Mouse (Mus musculus): ENCODE results near the gene Zmym3. TPM values are rescaled to one million over a fixed set of nuclear protein-coding genes. Genes with fewer than 3 reads are reported as not detected.

The Zmym3 gene
- 19.8 and 27.6 TPM in 2 replicates for polyA plus RNA-seq (2021; fragmentation: Nextera tagmentation)
- long read RNA-seq, experiment 1, transcript Zmym3-207 (7 exons, 1,859 nt) = major isoform, 10 of 43 reads
- long read RNA-seq, experiment 1, partial matches to known transcripts = 21 of 43 reads
- long read RNA-seq, experiment 1, other reads (novel, unspliced or antisense) = 10 of 43 reads
- long read RNA-seq, experiment 2, transcript Zmym3-202 (6 exons, 1,593 nt) = minor isoform, 6 of 80 reads
- long read RNA-seq, experiment 2, transcript Zmym3-207 (7 exons, 1,859 nt) = major isoform, 21 of 80 reads
- long read RNA-seq, experiment 2, partial matches to known transcripts = 39 of 80 reads
- long read RNA-seq, experiment 2, other reads (novel, unspliced or antisense) = 14 of 80 reads

DNA sequence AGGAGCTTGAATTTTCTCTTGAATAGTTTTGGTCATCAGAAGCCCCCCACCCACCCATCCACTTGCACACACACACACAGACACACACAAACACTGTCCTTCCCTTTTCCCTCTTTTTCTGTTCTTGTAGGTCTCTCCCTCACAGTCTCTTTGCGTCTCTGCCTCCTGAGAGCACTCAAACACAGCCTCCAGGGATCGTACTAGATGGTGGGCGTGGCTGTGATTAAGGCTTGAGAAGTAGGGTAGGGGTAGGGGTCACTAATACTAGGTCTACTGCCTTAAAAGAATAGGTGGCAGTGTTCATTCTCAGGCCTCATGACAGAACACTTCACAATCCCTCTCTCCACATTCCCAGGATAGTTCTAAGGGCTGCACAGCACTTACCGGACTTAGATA lies at the start of gene Zmym3:
TSS of gene Zmym3 (minus strand) at position 150 of the 396 bp plus-strand sequence.

GRCm38 (mm10) chrX:101448886-101449475 lies 28.3 kb upstream of the Zmym3 start, which contains the start of gene Itgb1bp2:
Gene Itgb1bp2, plus strand, starts transcription at chrX:101449088.

GRCm38 (mm10) chrX:101429142-101429949 lies 8.7 kb upstream of the Zmym3 start, which contains the start of gene Nono:
Gene Nono, plus strand, starts transcription at chrX:101429318.

GRCm38 (mm10) chrX:101376190-101376968 lies 44.3 kb downstream of the Zmym3 start, which contains the start of gene Gjb1:
Gene Gjb1, plus strand, starts transcription at chrX:101376378.

Other genes starting within 250 kb of the Zmym3 start
- 37.4 and 39.0 TPM in 2 replicates for gene Snx12, start 198.3 kb downstream of the Zmym3 start, polyA plus RNA-seq (2021; fragmentation: Nextera tagmentation)
- gene Foxo4, start 166.3 kb downstream of the Zmym3 start, polyA plus RNA-seq (2021; fragmentation: Nextera tagmentation) = 0.67 and 0.72 TPM in 2 replicates
- not detected in 2 replicates for gene Gm614, start 156.9 kb downstream of the Zmym3 start, polyA plus RNA-seq (2021; fragmentation: Nextera tagmentation)
- 1.4 and 1.9 TPM in 2 replicates for gene Il2rg, start 152.6 kb downstream of the Zmym3 start, polyA plus RNA-seq (2021; fragmentation: Nextera tagmentation)
- not detected in 2 replicates for gene Gm20489, start 151.8 kb downstream of the Zmym3 start, polyA plus RNA-seq (2021; fragmentation: Nextera tagmentation)
- gene Med12, start 146.8 kb downstream of the Zmym3 start, polyA plus RNA-seq (2021; fragmentation: Nextera tagmentation) = 2.6 and 2.9 TPM in 2 replicates
- gene Nlgn3, start 121.7 kb downstream of the Zmym3 start, polyA plus RNA-seq (2021; fragmentation: Nextera tagmentation) = 112 and 129 TPM in 2 replicates
- gene Gjb1, start 44.5 kb downstream of the Zmym3 start, polyA plus RNA-seq (2021; fragmentation: Nextera tagmentation) = 24.4 TPM in 2 replicates
- gene Nono, start 8.5 kb upstream of the Zmym3 start, polyA plus RNA-seq (2021; fragmentation: Nextera tagmentation) = 87.1 and 92.9 TPM in 2 replicates
- gene Itgb1bp2, start 28.2 kb upstream of the Zmym3 start, polyA plus RNA-seq (2021; fragmentation: Nextera tagmentation) = not detected in 2 replicates
- gene Taf1, start 111.9 kb upstream of the Zmym3 start, polyA plus RNA-seq (2021; fragmentation: Nextera tagmentation) = 6.3 and 6.5 TPM in 2 replicates
- 23.4 and 25.8 TPM in 2 replicates for gene Ogt, start 219.2 kb upstream of the Zmym3 start, polyA plus RNA-seq (2021; fragmentation: Nextera tagmentation)